Mouse (Mus musculus): ENCODE data around the gene Nkain4. TPM values are rescaled to one million over a fixed set of nuclear protein-coding genes. Genes with fewer than 3 reads are reported as not detected.

Nkain4 gene
- total RNA-seq, 2 experiments from 2014 or later, result 5.4 to 9.0 TPM

DNA sequence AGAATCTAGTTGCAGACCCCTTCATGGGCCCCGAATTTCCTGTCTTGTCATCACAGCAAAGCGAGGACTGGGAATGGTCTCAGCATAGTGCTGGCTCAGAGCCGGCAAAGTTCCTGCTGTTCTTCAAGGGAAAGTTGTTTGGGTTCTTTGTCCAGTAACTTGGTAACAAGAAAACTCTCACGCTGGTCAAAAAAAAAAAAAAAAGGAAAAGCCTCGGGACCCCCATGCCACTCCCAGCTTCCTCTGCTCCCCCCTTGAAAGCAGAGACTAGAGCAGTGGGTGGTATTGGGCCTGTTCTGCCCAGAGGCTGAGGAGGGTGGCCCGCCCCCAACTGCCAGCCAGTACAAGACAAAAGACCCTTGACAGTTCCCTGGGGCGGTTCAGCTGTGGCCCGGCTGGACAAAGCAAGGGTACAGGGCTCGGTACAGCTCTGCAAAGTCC lies 1.7 kb downstream of the Nkain4 start:
- DNase-seq, result no peak

- no peak for DNase-seq
Observed at GRCm38 (mm10) chr2:180949947-180950346, 4.6 kb downstream of the Nkain4 start.

DNA sequence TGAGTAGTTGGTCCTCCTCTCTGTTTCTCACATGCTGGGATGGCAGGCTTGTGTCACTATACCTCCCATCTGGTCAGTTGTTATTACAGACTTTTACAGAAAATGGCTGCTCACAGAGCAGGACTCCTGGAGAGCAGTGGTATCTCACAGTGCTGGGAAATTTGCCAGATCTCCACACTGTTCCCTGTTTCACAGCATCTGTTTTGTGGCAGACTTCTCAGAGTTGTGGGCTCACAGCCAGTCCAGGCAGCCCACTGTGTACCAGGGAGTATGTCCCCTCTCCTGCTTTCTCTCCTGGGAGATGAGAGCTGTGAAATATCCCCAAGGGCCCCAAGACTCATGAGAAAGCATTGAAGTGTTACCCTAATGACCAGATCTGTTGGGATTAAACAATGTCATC lies 12.6 kb downstream of the Nkain4 start:
- DNase-seq, result no peak

- DNase-seq, result peak; percentile 25 to 31
Observed at GRCm38 (mm10) chr2:180940187-180940586, 14.3 kb downstream of the Nkain4 start.

DNA sequence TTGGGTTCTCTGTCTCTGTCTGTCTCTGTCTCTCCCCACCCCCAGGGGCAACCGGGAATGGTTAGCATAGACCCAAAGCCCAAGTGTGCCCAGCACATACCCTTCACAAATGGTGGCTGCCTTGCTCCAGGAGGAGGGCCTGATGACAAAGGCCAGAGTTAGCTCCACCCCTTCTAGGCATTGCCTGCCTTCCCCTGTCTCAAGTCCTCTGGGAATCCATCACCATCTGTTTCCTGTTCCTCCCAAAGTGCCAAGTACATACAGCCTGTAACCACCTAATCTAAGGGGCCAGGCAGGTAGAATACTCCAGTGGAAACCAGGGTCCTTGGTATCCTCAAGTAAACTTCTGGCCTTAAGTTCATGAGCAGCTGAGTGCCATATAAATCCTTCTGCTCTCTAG lies 22.1 kb downstream of the Nkain4 start:
- no peak for DNase-seq

DNA sequence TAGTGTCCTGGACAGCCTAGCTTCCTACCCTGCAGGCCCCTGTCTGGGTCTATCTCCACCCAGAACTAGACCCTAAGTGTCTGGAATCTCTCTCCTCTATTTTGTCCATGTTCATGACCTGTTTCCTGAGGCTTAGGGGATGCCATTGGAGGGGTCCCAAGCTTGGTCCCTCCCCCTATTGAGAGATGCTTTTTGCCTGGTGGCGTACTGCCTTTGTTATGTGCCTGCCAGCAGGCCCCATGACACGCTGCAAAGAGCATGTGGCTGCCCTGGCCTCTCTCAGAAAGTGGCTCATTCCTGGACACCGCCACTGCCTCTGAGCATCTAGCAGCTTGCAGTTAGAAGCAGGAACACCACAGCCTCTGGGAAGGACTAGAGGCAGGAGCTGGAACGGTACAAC lies 25.8 kb downstream of the Nkain4 start, which contains the start of gene Birc7:
Gene Birc7, plus strand, starts transcription at position 301 of the 400 bp plus-strand sequence.
- no peak for DNase-seq

GRCm38 (mm10) chr2:180925176-180925575 lies 29.3 kb downstream of the Nkain4 start:
- peak; percentile 71 to 89 for DNase-seq

DNA sequence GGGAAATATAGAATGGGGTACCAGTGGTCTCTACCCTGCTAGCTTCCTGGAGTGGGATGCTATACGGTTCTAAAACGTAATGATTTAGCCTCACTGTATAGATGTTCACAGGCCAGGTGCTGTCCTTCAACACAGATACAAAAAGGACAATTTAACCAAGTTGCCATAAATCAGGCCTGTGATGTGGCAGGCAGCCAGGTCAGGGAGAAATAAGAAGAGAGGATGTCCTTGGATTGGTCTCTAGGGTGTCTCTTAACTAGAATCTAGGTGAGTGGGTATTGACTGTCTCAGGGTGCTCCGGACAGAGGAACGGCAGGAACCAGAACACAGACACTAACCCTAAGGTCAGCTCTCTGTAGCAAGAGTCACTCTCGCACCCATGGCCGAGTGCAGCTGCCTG lies 31.8 kb downstream of the Nkain4 start:
- no peak for DNase-seq

DNA sequence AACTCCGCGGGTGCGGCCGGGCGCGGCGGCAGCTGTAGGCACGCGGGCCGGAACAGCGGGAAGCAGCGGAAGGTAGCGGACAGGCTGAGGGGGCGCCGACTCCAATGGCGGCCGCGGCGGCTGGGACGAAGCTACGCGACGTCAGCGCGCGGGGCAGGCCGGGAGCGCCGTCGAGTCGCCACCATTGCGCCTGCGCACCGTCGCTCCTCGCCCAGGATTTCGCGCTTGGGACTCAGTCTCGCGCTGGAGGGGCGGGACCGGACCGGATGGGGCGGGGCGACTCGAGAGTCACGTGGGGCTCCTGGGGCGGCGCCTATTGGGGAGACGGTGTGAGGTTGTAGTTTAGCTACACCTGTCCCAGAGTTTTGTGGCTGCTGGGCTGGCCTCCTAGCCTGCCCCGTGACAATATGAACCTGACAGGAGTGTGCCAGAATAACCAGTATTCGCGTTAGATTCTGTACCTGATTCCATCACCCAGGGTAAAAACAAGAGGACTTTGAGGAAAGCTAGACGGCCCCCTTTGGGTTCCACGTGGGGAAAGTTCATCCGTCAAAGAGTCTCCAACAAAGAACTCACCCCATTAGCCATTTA lies 33.6 kb downstream of the Nkain4 start, which contains the start of gene Ythdf1:
Gene Ythdf1, minus strand, starts transcription at position 140 of the 591 bp plus-strand sequence.
- peak; percentile 98 to 99 for DNase-seq

- peak in 1 of 2 experiments; percentile 41 for DNase-seq
Observed at GRCm38 (mm10) chr2:180919913-180920809, 34.3 kb downstream of the Nkain4 start.

- no peak for DNase-seq
Observed at GRCm38 (mm10) chr2:180915886-180916433, 38.5 kb downstream of the Nkain4 start.

GRCm38 (mm10) chr2:180910928-180911327 lies 43.6 kb downstream of the Nkain4 start:
- no peak for DNase-seq

DNA sequence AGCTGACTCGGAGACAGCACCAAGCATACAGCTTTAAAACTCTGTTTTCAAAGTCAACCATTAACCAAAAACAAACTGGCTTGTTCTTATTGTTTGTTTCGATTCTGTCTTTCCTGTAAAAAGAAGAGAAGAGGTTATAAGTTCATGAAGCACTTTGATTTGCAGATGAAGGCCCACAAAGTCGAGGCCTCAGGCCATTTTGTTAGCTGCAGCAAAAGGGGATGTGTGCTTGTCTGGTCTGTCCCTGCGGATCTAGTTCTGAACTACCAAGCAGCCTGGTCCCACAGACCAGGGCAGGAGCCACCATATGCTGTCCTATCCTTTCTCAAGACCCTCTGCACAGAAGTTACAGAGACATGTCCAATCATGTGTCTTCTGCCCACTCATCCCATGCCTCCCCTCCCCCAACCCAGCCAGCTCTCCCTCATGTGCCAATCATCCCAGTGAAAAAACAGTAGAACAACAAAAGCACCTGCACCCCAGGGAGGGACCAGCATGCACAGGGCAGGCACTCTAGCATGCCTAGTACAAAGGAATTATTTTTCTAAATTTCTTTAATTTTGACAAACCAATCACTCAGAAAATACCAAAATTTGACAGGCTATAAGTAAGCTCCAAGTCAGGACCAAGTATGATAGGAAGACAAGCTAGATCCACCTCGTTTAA lies 48.8 kb downstream of the Nkain4 start:
- DNase-seq, result no peak

GRCm38 (mm10) chr2:180904435-180905208 lies 49.9 kb downstream of the Nkain4 start:
- DNase-seq, result no peak

GRCm38 (mm10) chr2:180902086-180902485 lies 52.4 kb downstream of the Nkain4 start:
- DNase-seq, result no peak

DNA sequence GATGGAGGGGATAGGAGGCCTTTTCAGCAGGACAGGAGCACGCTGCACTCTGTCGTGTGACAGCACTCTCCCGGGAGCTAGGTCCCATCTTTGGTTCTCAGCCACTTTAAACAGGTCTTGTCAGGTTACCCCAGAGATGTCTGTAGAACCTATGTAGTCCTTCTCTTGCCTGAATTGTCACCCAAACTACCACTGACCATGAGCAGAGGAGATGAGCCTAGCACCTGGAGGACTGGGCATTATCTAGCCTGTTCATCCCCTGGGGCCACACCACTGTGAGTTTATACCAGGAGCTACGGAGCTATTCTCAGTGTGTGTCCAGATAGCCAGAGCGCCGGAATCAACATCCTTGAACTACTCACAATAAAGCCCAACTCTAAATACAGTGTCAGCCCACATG lies 56.6 kb downstream of the Nkain4 start:
- DNase-seq, result no peak

DNA sequence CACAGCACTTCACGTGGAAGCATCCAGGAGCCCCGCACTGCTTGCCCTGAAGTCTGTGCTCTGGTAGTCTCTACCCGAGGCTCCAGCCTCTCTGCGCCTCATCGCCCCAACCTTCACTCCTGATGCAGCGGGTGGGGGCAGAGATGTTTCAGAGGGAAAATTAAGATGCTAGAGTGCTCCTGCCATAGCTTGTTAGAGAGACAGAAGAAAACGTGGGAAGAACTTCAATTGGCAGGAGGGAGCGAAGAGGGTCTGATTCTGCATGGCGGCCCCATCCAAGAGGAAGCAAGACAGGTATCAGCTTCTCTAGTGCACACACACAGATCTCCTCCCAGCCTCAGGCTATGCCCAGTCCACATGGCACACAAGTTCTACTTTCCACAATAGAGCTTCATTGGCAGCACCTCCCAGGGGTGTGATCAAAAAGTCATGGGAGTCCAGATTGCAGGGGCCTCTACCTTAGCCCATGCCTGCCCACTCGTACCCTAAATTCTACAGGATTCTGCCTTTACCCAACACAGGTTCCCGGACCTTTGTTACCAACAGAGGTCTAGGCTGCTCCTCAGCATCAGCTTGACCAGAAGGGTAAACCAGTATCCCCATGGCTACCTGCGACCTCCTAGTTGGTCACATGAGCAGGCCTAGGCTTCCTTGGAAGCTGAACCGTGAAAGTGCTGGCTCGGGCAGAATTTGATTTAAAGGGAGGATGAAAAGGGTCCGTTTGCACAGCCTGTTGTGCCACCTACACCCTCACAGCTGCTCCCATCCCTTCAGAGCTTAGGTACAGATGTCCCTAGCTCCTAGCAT lies 57.5 kb downstream of the Nkain4 start:
- DNase-seq, result no peak

GRCm38 (mm10) chr2:180895837-180896525 lies 58.5 kb downstream of the Nkain4 start:
- DNase-seq, result no peak

DNA sequence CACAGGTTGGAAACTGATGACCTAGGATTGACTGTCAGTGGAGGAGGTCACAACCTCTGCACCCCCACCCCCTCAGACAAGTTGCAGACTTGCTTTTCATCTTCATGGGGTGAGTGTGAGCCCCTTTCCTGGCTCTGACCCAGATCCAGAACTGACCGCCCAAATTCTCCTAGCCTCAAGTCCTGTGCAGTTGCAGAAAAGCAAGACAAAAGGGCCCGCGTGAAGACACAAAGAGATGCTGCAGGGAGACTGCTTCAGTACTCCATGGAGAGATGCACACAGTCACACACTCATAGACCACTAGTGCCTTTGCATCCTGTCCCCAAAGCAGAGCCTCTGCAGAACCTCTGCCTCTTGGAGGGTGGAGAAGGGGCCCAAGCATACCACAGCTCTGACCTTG lies 59.2 kb downstream of the Nkain4 start:
- no peak for DNase-seq

GRCm38 (mm10) chr2:180894734-180895133 lies 59.8 kb downstream of the Nkain4 start:
- DNase-seq, result peak; percentile 36 to 61

Data from heart, adult 18-20 months (tissue).